Mouse (Mus musculus) erythroblast, embryonic 14.5 days (primary cell): ENCODE results near the gene Pcsk5.

Experiments
- GATA1 ChIP-seq: IDR thresholded peaks from 2 replicates; pipeline ENCODE4 v1.6.1; 2012; ENCODE audit warnings: low read length, inconsistent platforms, mixed read lengths
- TAL1 ChIP-seq: IDR thresholded peaks from 3 replicates; pipeline ENCODE4 v1.6.1; 2012; ENCODE audit warnings: low read length, inconsistent platforms, mixed read lengths

DNA sequence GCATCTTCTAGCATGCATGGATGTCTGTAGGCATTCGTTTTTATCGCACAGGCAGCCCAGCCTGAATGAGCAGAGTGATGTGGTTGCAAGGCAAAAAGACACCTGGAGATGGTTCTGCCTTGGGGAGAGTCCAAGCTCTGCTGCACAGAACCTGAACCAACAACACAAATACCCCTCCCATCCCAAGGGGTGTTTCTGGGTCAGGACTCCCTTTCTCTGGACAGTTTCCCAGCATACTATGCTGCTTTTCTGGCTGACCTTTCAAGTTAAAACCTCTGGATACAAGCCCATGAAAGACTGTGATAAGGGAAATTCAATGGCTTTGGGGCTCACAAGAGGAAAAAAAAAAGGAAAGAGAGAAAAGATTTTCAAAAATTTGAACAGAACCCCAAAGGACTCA is 6.1 kb downstream of the Pcsk5 start:
- no peak for TF ChIP-seq GATA1
- TF ChIP-seq TAL1: no peak
